Mouse (Mus musculus) kidney, postnatal 4 days (tissue): ENCODE data around the gene Olfr720.

Experiments
- DNase-seq, 2 experiments: peaks; one replicate each; pipeline ENCODE4 v3.0.0; 2021; ENCODE audit warnings: mixed read lengths in 2 of 2

Gene Olfr720

GRCm38 (mm10) chr14:14186738-14187137 is at the start of gene Olfr720:
Olfr720 (minus strand) TSS chr14:14186838.
- no peak for DNase-seq
